In genomic region chr3:107605304-107605703, GRCm38 (mm10) we compare ENCODE assay signal across 1 mouse cellular context.
TF ChIP-seq lines count a peak whose summit lies in the region.

No protein-coding gene starts in this region.

TF ChIP-seq in C2C12, 6 proteins besides CTCF, POLR2A, EP300 and RAD21:
- TF ChIP-seq CEBPB (IDR thresholded peaks at IDR 0.05; ENCODE audit: low read depth) (no peak), FOSL1 (IDR thresholded peaks at IDR 0.05; ENCODE audit: insufficient read depth, low read length, poor library complexity, severe bottlenecking) (no peak), MYOD1 (IDR thresholded peaks at IDR 0.05; ENCODE audit: control insufficient read depth, insufficient read length, low read depth) (no peak), MAX (IDR thresholded peaks at IDR 0.05) (no peak), USF1 (IDR thresholded peaks at IDR 0.05; ENCODE audit: low read depth) (no peak), MYOG (IDR thresholded peaks at IDR 0.05; ENCODE audit: control insufficient read depth, extremely low read depth, insufficient read length) (no peak)
